Mouse (Mus musculus) brain, embryonic 14.5 days (tissue): Measurements from ENCODE around the gene Porcn. TPM values are rescaled to one million over a fixed set of nuclear protein-coding genes. Genes with fewer than 3 reads are reported as not detected.

Experiments
- DNase-seq: peaks from one replicate; pipeline ENCODE4 v3.0.0-alpha.2; 2011; ENCODE audit warnings: low read depth
- CTCF ChIP-seq: fragments of 200-500 bp; IDR thresholded peaks from 2 replicates; pipeline ENCODE4 v1.5.1; 2012; ENCODE audit warnings: inconsistent platforms, mild to moderate bottlenecking, moderate library complexity, borderline replicate concordance; ENCODE audit not compliant: insufficient read depth, insufficient read length; ENCODE audit errors: extremely low read depth
- POLR2A ChIP-seq: fragments of 200-500 bp; IDR thresholded peaks from 2 replicates; pipeline ENCODE4 v1.6.1; 2012; ENCODE audit warnings: mild to moderate bottlenecking, inconsistent platforms, borderline replicate concordance; ENCODE audit not compliant: poor library complexity, insufficient read depth, insufficient read length, severe bottlenecking; ENCODE audit errors: extremely low read depth
- polyA plus RNA-seq: library from polyadenylated mRNA; depleted of rRNA; stranded (reverse); fragments of >200 nt; gene quantifications from 2 replicates; pipeline ENCODE4 v1.2.3, GENCODE M21; 2012; rRNA removed

The Porcn gene
- polyA plus RNA-seq, 1 experiment: 101 TPM

DNA sequence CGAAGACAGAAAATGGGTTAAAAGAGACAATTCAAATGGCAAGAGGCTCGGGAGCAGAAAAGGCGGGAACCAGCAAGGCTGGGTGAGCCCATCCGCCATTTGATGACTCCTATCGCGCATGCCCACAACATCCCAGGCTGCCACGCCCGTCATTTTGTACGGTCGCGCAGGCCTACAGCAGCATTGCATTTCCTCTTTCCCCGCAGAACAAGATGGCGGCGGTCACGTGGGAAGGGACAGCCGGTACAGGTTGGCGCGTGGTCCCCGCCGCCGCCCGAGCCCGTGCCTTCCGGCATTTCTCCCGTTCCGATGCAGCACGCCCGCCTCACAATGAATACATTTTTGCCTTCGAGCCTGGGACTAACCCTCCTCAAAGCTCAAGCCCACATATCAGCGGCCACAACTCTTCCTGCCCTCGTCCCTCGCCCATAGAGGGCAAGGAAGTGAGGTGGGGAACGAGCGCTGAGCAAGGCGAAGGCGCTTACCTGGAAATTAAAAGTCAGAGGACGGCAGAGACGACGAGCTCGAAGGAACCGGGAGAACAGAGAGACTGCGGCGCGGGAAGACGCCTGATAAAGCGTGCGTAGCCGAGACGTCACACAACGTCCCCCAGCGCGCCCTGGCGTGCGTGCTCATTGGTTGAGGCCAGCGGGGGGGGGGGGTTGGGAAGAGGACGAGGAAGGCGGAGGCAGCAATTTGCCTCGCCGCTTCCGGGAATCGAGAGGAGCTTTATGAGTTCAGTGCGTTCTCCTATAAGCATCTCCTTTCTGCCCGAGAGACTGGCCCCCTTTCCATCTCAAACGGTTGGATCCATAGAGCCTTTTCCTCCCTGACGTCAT, 61.0 kb downstream of the Porcn start, which contains the start of gene Rbm3:
Rbm3 (minus strand) TSS at position 728 of the 839 bp plus-strand sequence.
- peak; percentile 31; the same call in 1 of the 2 replicates for TF ChIP-seq POLR2A
- TF ChIP-seq CTCF: no peak
- DNase-seq: peak; percentile 96

Other genes with a start within 250 kb of the Porcn start
- 0.29 and 0.44 TPM in 2 replicates for gene Gata1, start 228.5 kb downstream of the Porcn start, polyA plus RNA-seq
- 0.33 and 0.43 TPM in 2 replicates for gene Glod5, start 188.0 kb downstream of the Porcn start, polyA plus RNA-seq
- gene Suv39h1, start 131.8 kb downstream of the Porcn start, polyA plus RNA-seq: 46.5 and 56.7 TPM in 2 replicates
- gene Was, start 116.0 kb downstream of the Porcn start, polyA plus RNA-seq: 0.52 and 1.00 TPM in 2 replicates
- 235 and 257 TPM in 2 replicates for gene Wdr13, start 73.6 kb downstream of the Porcn start, polyA plus RNA-seq
- 336 and 439 TPM in 2 replicates for gene Rbm3, start 60.6 kb downstream of the Porcn start, polyA plus RNA-seq
- 29.7 and 33.8 TPM in 2 replicates for gene Tbc1d25, start 30.3 kb downstream of the Porcn start, polyA plus RNA-seq
- gene Ebp, start 13.0 kb downstream of the Porcn start, polyA plus RNA-seq: 20.0 and 23.7 TPM in 2 replicates
- 47.5 and 55.4 TPM in 2 replicates for gene Ftsj1, start 45.9 kb upstream of the Porcn start, polyA plus RNA-seq
- gene Slc38a5, start 64.6 kb upstream of the Porcn start, polyA plus RNA-seq: 33.7 and 37.7 TPM in 2 replicates
- not detected in 2 replicates for gene Ssxb10, start 120.9 kb upstream of the Porcn start, polyA plus RNA-seq
- gene Ssxb9, start 160.5 kb upstream of the Porcn start, polyA plus RNA-seq: not detected in 2 replicates
- not detected in 2 replicates for gene Ssxb1, start 206.8 kb upstream of the Porcn start, polyA plus RNA-seq